Mouse (Mus musculus) large intestine, adult 2 months (tissue): ENCODE results near the gene Grid2. TPM values are rescaled to one million over a fixed set of nuclear protein-coding genes. Genes with fewer than 3 reads are reported as not detected.
A peak's percentile ranks its signal among the peaks of the same experiment; 100 is the strongest.

Experiments used
- DNase-seq: peaks from one replicate; pipeline ENCODE4 v3.0.0-alpha.2; 2012; ENCODE audit warnings: low read depth, low spot score
- WGBS: fragments of 180-500 bp; shearing (Covaris S2); methylation state at CpG from one replicate; pipeline ENCODE4 v1.1.7; 2018; 5-methylcytosine and 5-hydroxymethylcytosine counted together
- polyA plus RNA-seq: library from polyadenylated mRNA; depleted of rRNA; stranded (reverse); fragments of >200 nt; gene quantifications from 2 replicates; pipeline ENCODE4 v1.2.3, GENCODE M21; 2012

Gene Grid2
- polyA plus RNA-seq, 1 experiment = 0.04 TPM

DNA sequence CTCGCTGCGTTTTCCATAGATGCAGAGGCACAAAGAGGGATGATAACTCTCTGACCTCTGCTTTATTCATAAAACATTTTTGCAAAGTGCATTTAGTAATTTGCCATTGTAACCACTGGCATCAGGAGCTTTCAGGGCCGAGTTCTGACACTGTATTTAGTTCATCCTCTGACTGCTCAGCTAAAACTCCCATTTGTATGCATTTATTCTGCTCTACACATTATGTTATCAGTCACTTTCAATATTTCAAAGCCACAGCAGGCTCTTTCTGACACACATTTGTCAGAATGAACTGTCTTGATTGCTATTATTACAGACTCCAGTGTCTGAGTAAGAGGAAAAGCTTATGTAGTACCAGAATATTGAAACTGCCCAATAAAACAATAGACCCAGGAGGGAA is 1286.5 kb downstream of the Grid2 start:
- 68% methylated on average over 3 of the region's 3 CpGs for WGBS

DNA sequence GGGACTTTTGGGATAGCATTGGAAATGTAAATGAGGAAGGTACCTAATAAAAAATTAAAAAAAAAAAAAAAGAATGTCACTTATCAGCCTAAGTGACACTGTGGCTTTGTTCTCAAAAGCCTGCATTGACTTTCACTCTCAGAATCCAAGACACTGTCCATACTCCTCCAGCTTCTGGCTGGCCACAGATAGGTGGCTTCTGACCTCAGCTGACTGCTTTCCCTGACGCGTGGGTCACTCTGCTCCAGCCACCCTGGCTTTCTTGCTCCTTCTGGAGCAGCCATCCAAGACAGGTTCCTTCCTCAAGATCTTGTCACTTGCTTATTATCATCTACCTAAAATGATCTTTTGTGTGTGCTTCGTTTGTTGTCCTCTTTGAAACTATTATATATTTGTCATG is 1298.0 kb downstream of the Grid2 start:
- 56% methylated on average over 3 of the region's 3 CpGs for WGBS
- no peak for DNase-seq

More for the DNA sequence above, 1286.5 kb downstream of the Grid2 start:
- no peak for DNase-seq

DNA sequence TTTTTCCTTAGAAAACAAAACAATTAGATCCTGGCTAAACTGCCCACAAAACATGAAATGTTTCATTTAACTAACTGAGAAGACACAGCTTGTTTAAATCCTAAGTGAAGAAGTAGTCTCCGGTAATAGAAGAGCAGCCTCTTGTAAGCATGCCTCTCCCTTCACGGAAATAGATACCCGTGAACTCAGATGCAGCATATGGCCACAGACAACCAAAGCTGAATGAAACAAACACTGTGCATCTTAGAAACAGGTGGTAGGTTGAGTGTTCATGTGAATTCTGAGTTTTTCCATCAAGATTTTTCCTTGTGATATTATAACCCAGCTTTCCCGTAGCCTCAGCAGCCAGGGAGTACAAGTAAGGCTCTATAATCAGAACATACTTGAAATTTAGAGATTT is 1299.5 kb downstream of the Grid2 start:
- no peak for DNase-seq

DNA sequence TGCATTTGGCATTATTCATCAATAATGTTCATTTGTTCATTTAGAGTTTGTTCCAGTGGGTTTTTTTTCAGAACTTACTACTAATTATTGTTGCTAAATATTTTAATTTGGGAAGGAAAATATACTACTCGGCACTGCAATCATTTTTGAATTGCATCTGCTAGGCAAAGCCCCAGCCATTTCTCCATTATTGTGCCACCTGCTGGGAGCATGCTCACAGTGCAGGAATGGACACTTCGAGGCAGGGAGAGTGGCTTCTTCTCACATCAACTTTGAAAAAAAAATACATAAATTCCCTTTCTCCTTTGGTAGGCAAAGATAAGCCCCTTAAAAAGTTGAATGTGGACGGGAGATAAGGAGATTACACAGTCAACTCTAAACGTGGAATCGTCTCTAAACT is 1312.9 kb downstream of the Grid2 start:
- DNase-seq = no peak
- 47% methylated on average over 5 of the region's 5 CpGs for WGBS

More for the DNA sequence above, 1299.5 kb downstream of the Grid2 start:
- 82% methylated on average over 4 of the region's 4 CpGs for WGBS

DNA sequence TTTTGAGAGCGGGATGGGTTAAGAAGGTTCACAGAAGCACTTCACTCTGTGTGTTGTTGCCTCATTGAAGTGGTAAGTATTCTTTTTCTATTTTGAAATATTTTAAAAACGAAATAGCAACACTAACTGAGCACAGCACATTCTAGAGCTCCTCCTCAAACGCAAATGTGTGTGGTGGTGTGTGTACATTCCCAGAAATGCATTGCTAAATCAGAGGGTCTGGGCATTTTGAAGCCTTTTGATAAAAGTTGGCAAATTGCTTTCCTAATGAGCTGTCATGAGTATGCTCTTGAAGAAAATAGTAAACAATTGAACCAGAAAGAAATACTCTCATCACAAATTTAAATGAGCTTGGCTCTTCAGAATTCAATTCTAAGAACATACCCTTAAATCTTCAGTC is 1325.7 kb downstream of the Grid2 start:
- DNase-seq = no peak
- WGBS = 63% methylated on average over 3 of the region's 3 CpGs

DNA sequence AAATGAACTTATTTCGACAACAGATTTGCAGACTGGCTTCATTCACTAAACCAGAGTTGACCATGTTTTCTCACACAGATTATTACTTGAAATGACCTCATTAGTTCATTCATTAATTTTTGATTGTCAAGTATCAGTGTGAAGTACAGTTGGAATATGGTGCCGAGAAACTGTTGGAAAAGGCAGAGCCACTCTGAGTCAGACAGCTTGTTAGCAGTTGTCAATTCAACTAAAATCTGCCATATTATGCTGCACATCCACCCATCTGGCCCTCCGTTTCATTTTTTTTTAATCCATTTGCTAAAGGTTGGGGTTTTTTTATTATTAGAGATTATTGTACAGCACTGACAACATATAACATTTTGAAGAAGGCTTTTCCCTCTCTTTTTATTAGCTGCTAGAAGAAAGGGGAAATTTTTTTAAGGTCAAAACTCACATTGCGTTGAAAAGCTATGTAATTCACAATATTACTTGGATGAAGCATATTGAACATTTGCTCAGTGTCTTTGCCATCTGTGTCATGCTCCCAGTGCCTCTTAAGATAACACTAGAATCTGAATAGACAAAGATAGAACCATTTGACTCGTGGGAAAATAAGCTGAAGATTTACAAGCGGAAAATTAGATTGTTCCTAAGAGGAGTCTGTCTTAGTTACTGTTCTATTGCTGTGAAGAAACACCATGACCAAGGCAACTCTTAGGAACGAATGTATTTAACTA is 1333.0 kb downstream of the Grid2 start:
- DNase-seq = no peak
- WGBS = 81% methylated on average over 7 of the region's 7 CpGs

DNA sequence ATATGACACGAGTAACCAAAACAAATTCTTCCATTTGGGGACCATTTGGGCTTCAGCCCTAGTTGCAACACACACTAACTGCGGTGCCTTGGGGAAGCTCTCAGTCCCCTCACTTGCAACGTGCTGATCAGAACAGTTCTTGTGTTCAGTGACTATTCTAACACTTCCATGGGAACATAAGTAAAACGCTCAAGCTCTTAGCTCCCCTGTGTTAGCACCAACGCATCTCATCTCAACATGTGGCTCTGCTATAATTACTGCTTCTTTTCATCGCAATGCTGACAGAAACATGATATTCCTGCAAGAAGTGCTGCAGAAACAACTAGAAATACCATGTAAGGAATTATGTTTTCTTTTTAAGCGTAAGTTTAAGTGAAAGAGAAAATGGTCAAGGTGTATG is 1340.6 kb downstream of the Grid2 start:
- WGBS = 72% methylated on average over 7 of the region's 7 CpGs
- no peak for DNase-seq

DNA sequence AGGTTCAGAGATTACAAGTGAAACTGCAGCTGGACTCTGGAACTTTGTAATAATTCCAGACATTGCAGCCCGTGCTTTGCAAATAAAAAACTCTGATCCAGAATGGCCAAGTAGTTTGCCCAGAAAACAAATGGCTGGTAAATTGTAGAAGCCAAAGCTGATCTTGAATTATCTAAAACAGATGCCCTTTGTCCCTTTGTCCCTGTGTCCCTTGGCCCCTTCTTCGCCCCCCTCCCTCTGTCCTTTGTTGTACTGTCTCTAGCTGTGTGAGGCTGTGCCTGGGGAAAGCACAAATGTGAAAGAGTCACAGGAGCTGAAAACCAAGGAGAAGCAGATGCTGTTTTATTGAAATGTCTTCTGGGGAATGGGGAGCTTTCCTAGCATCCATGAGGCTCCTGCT is 1341.2 kb downstream of the Grid2 start:
- no peak for DNase-seq
- 45% methylated on average over 2 of the region's 2 CpGs for WGBS

DNA sequence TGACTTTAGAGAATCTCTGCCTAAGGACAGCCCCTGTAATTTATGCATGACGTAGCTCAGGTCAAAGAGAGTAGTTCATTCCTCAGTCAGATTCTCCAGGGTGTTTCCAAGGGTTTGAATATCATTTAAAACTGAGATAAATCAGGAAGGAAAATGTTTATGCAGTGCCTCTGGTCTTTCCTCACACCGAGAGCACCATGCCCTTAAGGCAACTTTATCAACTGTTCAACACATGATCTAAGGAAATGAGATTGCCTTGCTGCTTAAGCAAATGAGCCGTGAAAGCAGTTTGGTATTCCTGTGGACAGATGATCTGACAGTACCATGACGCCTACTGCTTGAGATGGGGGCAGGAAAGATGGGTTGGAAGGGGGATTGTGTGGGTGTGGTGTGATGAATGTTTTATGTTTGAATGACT is 1342.5 kb downstream of the Grid2 start:
- WGBS = 51% methylated on average over 4 of the region's 4 CpGs

DNA sequence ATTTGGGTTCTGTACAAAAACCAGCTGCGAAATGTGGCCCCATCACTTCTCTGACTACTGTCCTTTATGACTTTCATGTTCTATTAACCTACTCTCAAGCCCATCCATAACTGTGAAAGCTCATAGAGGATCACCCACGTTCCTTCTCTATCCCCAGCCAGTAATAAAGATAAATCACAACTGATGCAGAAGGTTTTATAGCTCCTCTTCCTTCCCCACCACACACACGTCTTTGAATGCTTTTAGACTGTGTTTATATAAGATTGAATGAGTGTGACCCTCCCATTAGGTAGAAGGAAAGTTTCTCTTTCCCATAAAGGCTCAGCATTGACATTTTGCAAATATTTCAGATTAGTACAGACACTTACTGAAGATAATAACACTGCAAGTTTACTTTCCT is 1350.1 kb downstream of the Grid2 start:
- 15% methylated on average over 3 of the region's 3 CpGs for WGBS
- DNase-seq = no peak

More for the DNA sequence above, 1342.5 kb downstream of the Grid2 start:
- no peak for DNase-seq

DNA sequence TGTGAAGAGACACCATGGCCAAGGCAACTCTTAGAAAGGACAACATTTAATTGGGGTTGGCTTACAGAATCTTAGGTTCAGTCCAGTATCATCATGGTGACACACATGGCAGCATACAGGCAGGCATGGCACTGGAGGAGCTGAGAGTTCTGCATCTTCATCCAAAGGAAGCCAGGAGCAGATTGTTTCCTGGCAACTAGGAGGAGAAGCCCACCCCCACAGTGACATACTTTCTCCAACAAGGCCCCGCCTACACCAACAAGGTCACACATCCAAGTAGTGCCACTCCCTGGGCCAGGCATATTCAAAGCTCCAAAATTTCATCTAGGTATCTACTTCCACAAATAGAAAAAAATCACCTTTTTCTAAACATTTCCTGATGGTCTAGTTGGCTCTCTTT is 1351.4 kb downstream of the Grid2 start:
- DNase-seq = no peak
- WGBS = 86% methylated on average over 1 of the region's 1 CpGs

DNA sequence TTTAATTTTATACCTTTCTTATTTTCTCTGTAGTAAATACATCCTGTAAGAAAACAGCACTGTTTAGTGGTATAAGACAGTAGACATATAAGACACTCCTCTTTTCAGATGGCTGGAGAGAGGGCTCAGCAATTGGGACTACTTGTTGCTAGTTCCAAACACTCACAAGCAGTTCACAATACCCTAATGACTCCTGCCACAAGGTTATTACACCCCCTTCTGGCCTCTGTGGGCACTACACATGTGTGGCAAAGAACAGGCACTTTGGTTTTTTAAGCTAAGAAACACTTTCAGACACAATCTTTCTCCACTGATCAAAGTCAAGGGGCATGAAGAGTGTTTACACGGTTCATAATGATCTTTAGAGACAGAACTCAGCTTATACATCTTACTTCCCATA is 1352.3 kb downstream of the Grid2 start:
- no peak for DNase-seq
- WGBS = 12% methylated on average over 1 of the region's 1 CpGs

DNA sequence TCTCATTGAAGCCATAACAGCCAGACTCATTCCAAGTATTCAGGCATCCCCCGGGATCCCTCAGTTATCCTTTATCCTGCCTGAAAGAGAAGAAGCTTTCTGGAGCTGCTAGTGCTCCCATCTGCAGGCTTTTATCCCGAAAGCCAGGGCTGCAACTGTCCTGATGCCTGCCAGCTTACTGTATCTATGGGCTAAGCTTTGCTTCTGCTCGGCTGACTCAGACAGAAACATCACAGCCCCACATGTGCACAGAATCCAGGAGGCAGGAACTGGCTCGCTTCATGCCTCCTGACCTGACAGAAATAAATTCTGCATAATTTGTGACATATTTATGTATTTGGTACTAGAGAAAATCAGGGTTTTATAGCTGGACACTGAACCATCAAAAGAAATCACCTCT is 1361.2 kb downstream of the Grid2 start:
- WGBS = 64% methylated on average over 4 of the region's 4 CpGs
- DNase-seq = no peak

DNA sequence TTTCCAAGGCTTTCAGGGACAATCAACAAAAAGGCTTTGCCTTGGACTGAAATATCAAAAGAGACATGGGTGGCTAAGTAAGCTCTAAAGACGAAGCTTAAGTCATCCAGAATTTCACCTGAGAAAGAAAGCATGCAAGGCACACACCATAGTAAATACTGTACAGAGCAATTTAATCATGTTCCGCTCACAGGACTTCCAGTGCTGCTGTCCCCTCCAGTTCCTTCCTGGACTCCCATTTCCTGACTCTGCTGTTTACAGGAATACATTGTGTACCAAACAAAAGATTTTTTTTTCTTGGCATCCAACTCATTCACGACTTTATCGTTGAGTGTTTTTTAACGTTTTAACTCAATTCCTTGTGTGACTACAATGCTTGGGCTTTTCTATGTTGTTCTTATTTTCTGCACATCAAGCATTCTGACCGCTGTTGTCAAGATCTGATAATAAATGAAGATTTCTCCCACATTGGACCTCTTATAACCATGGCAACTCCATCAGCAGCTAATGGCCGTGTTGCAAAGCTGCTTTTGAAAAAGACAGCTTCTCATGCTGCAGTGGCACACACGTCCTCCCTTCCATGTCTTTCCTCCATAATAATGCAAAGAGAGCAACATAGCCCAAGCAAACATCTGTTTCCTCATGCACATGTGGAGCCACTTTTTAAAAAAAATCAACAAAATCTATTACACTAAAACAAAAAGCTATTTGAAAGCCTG is 1361.9 kb downstream of the Grid2 start:
- DNase-seq = no peak
- WGBS = 65% methylated on average over 8 of the region's 8 CpGs

DNA sequence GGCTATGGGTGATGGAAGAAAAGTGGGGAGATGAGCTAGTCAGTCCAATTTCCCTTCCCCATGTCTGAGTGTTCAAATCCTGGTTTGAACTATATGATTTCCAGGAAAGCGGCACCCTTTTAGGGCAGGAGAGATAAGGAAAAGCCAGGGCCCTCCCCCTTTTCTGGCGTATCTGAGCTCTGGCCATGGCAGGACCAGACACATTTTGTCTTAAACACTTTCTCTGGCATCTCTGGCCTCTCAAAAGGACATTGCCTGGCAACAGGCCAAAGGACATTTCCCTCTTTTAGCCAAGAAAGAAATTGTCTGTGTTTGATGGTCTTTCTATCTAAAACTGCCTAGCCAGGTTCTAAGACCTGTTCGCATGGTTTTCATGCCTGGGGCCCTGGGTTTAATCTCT is 1367.7 kb downstream of the Grid2 start:
- WGBS = 45% methylated on average over 3 of the region's 3 CpGs
- DNase-seq = no peak

DNA sequence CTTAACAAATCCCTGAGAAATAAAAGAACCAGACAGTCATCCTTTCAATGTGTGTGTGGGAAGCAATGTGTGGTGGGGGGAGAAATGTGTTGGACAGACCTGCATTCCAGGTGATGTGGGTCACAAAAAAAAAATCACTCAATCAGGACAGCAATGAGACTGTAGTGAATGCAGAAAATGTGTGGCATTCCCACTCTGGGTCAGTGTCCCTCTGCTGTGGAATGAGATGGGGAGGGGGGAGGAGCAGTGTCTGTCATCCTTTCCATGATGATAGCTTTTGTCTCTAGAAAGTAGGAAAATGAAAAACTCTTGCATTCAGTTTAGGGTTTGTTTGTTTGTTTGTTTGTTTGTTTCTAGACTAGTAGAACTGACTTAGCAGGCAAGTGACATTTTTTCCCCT is 1392.0 kb downstream of the Grid2 start:
- DNase-seq = no peak

DNA sequence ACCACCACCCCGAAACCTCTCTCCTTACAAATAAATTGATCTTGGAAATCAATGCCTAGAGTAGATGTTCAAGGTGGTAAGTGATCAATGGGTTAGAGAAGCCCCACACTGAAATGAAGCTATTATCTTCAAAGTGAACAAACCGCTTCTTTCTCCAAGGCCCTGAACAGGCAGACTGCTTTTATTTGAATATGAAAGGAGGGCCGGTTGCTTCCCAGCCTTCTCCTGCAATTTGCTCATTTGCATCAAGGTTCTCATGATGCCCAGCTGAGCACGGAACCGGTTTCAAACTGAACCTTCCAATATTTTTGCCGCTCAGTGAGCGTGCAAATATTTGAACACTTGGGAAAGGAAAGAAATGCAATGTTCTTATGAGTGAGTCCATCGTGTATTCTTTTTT is 1392.5 kb downstream of the Grid2 start:
- WGBS = 60% methylated on average over 8 of the region's 8 CpGs
- DNase-seq = no peak

DNA sequence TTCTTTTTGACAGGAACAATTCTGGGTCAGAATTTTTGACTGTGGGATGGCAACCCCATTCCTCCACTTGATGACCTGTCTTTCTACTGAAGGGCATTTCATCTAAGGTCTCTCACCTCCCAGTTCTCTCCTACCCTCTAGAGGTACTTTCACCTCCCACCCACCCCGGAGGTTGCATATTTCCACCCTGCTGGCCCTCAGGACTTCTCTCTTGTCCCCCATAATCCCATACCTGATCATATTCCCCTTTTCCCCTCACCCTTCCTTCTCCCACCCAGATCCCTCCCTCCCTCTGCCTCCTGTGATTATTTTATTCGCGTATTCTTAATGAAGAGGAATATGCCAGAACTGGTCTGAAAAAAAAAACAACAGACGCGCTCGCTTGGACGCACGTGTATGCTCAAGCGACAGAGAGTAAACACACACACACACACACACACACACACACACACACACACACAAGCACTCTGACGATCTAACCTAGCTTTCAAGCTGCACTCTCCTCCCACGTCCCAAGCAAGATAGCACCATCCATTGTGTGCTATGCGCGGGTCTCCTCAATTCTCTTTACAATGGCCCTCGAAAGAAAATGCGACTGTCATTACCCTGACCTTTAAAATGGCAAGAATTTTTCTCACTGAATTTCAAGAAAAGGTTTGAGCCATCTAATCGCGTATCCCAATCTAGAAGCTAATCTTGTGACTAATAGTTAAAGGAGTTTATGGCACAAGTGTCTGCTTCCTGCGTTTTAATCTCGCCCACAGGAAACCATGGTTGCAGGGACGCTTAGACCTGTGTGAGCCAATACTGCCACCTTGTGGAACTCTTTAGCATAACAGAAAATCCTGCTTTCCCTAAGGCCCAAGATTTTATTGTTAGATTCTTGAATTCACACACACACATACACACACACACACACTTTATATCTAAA is 1393.9 kb downstream of the Grid2 start:
- WGBS = 10% methylated on average over 20 of the region's 20 CpGs
- DNase-seq = peak; percentile 39

DNA sequence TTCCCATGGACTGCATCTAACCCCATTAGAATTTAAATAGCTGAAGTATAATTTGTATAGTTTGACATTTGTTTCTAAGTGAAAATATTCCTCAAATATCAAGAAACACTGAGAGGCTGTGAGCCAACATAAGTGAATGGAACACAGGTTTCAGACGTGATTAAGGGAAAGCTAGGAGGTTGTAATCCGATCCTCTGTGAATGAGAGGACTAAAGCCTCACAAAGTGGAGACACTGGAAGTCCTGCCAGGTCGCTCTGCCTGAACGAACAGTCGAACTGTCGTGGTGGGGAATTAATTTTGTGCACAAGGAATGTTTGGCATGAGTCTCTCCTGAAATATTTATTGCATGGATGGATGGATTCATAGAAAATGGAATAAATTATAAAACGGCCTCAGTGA is 1395.1 kb downstream of the Grid2 start:
- WGBS = 43% methylated on average over 7 of the region's 7 CpGs
- DNase-seq = no peak

DNA sequence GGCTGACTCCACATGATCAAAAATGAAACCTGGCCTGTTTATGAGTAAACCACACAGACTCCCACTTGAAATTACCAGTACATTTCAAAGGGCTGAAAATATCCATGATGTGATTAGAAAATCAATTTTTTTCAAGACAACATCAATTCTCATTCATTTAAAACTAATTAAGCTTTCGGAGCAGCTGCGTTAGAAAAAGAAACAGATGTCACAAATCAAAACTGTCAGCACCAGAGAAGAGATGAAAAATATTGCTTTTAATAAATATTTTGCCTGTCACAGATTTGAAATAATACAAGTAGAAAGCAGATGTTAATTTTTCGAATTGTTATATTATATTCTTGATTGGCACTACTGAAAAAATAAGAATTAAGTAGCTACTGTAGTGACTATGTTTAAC is 1415.3 kb downstream of the Grid2 start:
- WGBS = 73% methylated on average over 3 of the region's 3 CpGs

More for the DNA sequence above, 1415.3 kb downstream of the Grid2 start:
- no peak for DNase-seq
